Mouse (Mus musculus) right cerebral cortex, adult 18-20 months (tissue): ENCODE results near the gene Fancc.

Experiments used
- DNase-seq: peaks from one replicate; pipeline ENCODE4 v3.0.0; 2022; ENCODE audit warnings: mixed read lengths

The Fancc gene

GRCm38 (mm10) chr13:63286483-63287102 is 210.5 kb downstream of the Fancc start:
- no peak for DNase-seq

GRCm38 (mm10) chr13:63284748-63285147 is 212.3 kb downstream of the Fancc start:
- no peak for DNase-seq

DNA sequence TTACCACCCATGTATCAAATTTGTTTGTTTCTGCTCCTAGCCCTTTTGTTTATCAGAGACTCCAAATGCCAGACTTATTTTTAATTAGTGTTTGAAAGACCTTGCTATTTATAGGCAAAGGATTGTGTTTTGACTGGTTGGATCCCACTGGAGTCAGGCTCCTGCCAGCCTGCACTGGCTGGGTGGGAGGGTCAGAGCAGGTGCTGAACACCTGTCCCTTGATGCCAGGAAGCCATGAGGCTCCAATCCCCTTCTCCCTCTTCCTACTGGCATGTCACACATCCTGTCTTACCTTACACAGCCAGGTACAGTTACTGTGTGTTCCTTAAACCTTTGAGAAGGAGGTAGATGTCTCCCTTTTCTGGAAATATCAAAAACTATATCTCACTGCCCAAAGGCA is 213.8 kb downstream of the Fancc start:
- no peak for DNase-seq

DNA sequence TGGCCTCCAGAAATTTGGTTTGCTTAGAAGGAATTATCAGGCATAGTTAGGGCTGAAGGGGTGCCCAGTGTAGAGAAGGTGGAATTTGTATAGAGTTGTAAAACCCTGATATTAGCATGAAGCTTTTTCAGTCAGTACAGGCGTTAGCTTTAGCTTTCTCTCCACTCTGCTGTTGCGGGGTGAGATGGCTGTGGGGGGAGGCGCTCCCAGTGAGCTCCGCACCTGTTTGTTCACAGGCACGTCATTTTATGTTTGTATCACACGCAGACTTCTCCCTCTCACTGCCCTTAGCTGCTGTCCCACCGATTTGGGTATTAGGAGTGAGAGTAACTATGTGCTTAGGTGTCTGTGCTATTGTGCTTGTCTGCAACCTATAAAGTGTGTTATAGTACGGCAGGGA is 215.9 kb downstream of the Fancc start:
- DNase-seq, result no peak

DNA sequence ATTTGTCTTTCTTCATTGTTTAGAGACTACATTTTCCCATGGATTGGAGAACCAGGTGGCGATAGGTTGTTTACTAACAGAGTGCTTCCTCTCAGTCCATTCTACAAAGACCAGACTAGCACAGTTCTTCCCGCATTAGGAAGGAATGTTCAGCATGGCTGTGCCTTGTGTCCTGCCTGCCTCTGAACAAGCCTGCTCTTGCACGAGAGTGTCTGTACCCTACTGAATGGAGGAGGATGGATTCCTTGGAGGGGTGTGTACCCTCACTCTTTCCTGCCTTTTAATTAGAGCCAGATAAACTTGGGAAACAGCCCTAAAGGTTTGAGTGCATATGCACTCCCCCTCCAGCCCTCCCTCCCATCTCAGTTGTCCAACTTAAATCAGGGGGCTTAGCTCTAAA is 216.7 kb downstream of the Fancc start:
- DNase-seq, result no peak

GRCm38 (mm10) chr13:63279807-63280206 is 217.3 kb downstream of the Fancc start:
- DNase-seq, result no peak

DNA sequence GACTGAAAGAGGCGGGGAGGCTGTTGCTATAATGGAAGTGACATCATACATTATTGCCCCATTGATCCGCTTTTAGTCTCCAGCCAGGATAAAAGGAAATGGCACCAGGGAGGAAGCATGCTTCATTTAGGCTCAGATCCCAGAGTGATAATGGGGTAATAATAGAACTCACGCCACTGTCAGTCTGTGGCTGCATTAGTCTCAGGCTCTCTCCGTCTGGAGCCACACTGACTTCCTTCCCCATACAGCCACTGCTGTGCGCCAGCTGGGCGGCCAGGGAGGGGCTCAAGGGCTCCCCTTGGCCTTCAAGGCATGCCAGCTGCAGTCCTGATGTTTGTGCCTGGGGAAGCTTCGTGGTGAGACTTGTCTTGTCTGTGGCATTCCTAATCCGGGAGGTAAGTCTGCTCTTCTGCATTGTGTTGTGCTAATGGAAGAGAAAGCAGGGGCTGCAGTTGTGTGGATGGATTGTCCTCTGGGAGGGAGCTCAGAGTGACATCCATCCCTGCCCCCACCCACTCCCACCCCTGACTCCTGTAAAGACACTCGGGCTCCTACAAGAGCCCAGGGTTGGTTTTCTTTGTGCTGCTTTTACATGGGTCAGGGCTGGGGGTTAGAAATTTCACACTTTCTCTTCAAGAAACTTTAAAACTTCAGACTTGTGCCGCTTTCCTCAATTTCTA is 218.1 kb downstream of the Fancc start:
- DNase-seq, result no peak

DNA sequence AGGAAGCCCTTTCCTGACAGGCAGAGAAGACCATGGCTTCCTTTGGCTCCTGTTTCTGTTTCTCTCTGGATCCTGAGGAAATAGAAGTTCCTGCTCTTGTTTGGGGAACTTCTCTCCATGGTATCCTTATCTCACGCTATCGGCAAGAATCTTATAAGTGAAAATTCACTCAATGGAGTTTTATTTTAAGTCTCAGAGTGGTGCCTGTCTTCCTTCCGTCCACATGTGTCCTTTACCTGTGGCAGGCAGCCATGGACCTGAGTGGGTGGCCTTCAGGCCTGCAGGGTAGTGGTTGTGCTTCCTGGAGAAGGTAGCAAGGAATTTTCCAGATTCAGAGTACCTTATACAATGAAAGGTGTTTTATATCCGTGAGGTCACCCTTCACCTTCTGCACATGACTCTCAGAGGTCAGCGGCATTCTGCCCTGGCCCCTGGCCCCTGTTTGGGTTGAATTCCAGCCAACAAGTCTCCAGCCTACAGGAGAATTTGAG is 218.9 kb downstream of the Fancc start:
- no peak for DNase-seq

DNA sequence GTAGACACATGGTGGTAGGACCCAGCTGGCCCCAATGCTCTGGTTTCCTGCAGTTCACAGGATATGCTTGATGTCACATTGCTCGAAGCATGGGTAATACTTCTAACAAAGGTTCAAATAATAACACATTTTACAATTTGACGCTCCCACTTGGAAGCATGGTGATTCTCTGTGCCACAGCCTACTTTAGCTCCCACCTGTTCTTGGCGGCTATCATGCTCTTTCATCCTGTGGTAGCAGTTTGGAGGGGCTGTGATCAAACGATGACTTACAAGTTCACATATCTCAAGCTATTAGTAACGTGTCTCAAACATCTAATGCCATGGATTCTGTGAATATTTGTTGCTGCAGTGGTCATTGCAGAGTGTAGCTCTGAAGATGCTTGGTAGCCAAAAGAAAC is 219.8 kb downstream of the Fancc start:
- DNase-seq, result no peak

- DNase-seq, result no peak
These were observed 220.7 kb downstream of the Fancc start for GRCm38 (mm10) chr13:63276389-63276788.

- no peak for DNase-seq
These were observed 222.5 kb downstream of the Fancc start for GRCm38 (mm10) chr13:63274488-63275166.

- no peak for DNase-seq
These were observed 223.2 kb downstream of the Fancc start for GRCm38 (mm10) chr13:63273859-63274258.

DNA sequence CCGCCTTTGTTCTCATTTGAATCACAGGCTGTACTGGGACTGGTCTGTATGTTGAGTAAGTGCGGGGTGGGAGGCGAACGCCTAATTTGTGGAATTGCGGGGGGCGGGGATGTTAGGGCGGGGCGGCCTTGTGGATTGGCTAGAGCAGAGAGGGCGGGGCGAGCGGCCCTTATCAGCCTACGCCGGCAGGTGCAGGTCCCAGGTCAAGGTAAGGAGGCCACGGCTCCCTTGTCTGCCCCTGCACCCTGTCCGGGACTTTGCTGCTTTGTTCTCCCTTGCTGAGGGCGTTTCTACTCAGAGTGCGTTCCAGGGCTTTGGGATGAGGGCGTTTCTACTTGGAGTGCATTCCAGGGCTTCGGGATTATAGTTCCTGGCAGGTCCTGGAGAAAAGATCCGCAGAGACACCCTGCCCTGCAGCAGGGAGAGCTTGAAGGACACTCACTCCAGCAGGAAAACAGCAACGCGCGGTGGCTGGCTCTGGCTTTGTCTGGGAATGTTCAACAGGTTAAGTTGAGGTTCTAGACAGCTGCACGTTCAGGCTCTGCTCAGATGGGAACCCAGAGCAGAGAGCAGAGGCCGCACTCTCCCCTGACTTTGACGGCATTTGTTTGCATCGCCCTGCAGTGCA is 224.4 kb downstream of the Fancc start:
- DNase-seq, result no peak

DNA sequence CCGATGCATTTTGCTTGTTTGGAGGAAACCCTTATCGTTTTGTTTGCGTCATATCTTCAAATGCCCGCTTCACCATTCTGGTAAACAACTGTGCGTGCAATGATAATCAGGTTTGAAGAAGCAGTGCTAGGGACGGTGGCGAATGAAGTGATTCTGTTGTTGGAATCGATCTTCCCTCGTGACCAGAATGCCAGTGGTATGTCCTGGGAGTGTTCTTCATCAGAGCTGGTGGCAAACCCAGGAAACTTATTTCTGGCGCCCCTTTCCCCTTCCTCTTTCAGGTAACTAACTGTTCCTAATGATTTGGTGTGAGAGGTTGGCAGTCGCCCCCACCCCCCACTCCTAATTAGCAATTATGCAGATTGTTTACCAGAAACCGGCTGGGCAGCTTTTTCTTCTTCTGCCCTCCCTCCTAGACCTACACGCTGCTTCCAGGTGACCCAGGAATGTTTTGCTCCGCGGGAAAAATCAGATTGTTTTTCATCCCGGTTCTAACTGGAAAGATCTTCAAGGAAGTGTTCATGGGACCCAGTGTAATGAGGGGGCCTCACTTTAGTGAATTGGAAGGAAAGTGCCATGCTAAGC is 225.0 kb downstream of the Fancc start:
- DNase-seq, result no peak

DNA sequence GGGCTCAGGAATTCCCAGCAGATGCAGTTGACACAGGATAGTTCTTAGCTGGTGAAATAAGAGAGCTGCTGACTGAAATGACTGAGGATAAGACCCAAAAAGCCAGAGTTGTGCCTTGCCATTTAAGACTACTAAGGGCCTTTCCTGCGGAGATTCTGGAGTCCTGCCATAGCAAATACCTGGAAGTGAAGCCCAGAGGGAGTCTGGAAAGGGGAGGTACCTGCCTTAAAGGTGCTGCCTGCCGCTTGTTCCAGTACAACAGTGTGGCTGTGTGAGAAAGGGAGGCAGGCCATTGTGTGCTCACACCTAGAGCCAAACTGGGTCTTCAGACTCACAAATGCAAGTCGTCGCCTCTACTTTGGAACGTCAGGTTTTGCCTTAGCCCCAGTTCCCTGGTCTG is 226.9 kb downstream of the Fancc start:
- no peak for DNase-seq

DNA sequence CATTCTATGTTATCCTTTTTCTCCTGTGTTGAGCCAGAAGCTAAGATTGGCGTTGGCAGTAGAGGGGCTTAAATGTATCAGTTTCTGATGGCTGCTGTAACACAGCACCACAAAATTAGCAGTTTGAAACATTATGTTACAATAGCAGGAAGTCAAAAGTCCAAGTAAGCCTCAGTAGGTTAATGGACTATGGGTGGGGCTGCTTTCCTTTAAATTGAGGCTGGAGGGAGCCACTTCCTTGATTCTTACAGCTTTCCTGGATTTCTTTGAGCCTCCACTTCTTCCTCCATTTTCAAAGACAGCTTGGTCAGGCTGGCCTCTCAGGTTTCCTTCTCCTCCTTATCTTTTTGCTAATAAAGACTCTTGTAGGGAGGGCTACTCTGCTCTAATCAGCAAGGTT is 228.3 kb downstream of the Fancc start:
- DNase-seq, result no peak

- no peak for DNase-seq
These were observed 228.7 kb downstream of the Fancc start for GRCm38 (mm10) chr13:63268371-63268770.

GRCm38 (mm10) chr13:63262168-63262957 is 234.7 kb downstream of the Fancc start:
- DNase-seq, result no peak

- DNase-seq, result no peak
These were observed 235.4 kb downstream of the Fancc start for GRCm38 (mm10) chr13:63261676-63262075.

DNA sequence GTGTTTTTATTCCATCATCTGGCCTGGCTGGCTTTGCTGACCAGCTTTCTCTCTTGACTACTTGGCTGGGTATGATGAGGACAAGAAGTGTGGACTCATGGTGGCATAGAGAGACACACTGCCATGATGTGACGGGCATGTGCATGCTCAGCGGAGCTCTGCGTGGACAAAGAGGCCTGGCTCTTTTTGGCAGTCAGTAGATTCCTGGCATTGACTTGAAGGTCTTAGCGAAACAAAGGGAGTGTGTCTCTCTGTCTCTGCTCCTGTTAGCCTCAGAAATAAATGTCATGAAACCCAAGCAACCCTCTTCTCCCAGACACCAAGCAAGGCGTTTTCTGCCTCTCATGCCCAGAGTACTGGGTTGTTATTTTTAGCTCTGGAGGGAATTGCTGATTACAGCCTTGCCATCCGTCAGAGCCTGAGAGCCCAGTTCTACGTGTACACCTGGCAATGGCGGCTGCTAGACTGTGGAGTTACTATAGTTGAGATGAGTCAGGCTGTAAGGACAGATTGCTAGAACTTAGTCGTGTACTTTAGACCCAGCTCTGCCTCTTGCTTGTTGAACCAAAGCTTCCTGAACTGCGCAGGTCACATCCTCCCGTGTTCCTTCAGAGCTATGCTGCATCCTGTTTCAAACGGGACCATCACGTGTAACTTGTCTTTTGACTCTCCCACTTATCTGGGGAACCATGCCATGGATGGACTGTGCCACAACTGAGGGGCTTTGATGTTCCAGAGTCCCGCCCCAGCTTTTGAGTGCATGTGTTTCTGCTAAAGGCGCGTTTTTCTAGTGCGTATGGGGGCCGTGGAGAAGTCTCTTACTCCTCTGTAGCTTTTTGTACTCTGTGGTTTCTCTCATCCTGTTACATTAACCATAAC is 236.1 kb downstream of the Fancc start:
- DNase-seq, result no peak

DNA sequence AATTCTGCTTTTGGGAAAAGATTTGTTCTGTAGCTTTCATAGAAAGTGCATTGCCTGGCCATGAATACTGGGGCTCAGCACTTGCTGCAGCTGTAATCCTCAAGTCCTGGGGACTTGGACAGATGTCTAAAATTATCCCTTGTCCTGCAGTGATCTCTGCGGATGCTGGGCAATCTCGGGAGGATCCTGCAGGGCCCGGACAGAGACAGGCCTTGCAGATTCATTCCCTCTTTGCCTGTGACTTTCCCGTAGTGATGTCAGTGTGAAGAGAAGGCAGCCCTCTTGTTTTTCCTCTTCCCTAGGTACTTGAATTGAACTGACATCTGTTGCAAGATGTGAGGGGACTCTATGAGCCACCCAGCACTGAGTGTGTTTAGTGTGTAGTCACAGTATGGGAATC is 236.9 kb downstream of the Fancc start:
- DNase-seq, result no peak
